Mouse (Mus musculus): ENCODE results near the gene Ankrd35. TPM values are rescaled to one million over a fixed set of nuclear protein-coding genes. Genes with fewer than 3 reads are reported as not detected.
"Not testable (repeated sequence)": the region's sequence is repeated elsewhere in the genome, so short reads cannot be mapped to it uniquely, and the experiment has no call there.

Ankrd35 gene
- polyA plus RNA-seq, 1 experiment from 2014 or later: 1.1 TPM

GRCm38 (mm10) chr3:96647365-96647764 is 22.6 kb upstream of the Ankrd35 start:
- ATAC-seq (replicated peaks; ENCODE audit: low FRiP score): no peak
- 83% methylated on average over 3 of the region's 3 CpGs for WGBS
- peaks cover 25% of the 10 kb centered on the region for H3K36me3 ChIP-seq

GRCm38 (mm10) chr3:96660901-96661300 is 9.0 kb upstream of the Ankrd35 start:
- no peaks in the 10 kb centered on the region for H3K36me3 ChIP-seq
- no peak overlapping the region for H3K4me3 ChIP-seq (replicated peaks)
- no peak overlapping the region for H3K4me2 ChIP-seq
- H3K27me3 ChIP-seq: no peaks in the 10 kb centered on the region
- H3K9ac ChIP-seq: no peak overlapping the region
- H3K9me3 ChIP-seq (replicated peaks): no peaks in the 10 kb centered on the region
- H3K4me1 ChIP-seq: peaks cover 16% of the 10 kb centered on the region
- ATAC-seq (replicated peaks; ENCODE audit: low FRiP score): no peak
- no peak overlapping the region for H3K27ac ChIP-seq
- 84% methylated on average over 2 of the region's 2 CpGs for whole genome bisulfite sequencing

More at GRCm38 (mm10) chr3:96647365-96647764, 22.6 kb upstream of the Ankrd35 start:
- Histone ChIP-seq H3K9me3 (replicated peaks) (no peaks in the 10 kb centered on the region), H3K4me2 (no peak overlapping the region), H3K4me1 (no peaks in the 10 kb centered on the region; the same call in 1 of the 2 replicates), H3K27me3 (no peaks in the 10 kb centered on the region), H3K4me3 (replicated peaks) (no peak overlapping the region), H3K9ac (no peak overlapping the region), H3K27ac (no peak overlapping the region)

DNA sequence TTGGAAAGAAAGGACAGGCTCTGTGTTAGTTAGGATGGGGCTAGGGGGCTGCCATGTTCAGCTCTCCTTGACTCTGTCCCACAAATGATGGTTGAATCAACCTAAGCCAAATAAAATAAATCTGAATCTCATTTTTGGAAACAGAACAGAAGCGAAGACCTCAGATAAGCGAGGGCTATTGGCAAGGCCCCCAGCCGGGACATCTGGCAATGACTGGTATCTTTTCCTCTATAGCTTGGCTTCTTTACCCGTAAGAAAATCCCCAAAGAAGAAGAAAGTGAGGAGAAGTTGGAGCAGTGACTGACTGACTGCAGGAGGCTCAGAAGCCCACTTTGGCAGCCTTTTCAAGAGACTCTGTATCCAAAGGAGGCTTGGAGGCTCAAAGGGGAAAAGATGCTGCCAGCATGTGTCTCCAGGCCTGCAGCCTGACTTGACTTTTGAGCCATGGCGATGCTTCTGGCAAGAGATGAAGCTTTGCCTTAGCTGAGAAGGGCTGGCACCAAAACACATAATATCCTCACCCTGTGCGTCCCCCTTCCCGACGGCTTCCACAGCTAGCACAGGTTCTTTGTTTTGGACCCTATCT is 7.1 kb upstream of the Ankrd35 start:
- H3K27ac ChIP-seq: peak overlapping the region; percentile 56
- H3K36me3 ChIP-seq: no peaks in the 10 kb centered on the region
- ATAC-seq (replicated peaks; ENCODE audit: low FRiP score): no peak
- no peaks in the 10 kb centered on the region for H3K9me3 ChIP-seq (replicated peaks)
- H3K4me1 ChIP-seq: peaks cover 16% of the 10 kb centered on the region
- H3K27me3 ChIP-seq: no peaks in the 10 kb centered on the region
- no peak overlapping the region for H3K9ac ChIP-seq
- H3K4me2 ChIP-seq: peak overlapping the region; percentile 63
- WGBS: 43% methylated on average over 8 of the region's 8 CpGs
- H3K4me3 ChIP-seq (replicated peaks): peak overlapping the region; percentile 29; the same call in 1 of the 2 replicates

DNA sequence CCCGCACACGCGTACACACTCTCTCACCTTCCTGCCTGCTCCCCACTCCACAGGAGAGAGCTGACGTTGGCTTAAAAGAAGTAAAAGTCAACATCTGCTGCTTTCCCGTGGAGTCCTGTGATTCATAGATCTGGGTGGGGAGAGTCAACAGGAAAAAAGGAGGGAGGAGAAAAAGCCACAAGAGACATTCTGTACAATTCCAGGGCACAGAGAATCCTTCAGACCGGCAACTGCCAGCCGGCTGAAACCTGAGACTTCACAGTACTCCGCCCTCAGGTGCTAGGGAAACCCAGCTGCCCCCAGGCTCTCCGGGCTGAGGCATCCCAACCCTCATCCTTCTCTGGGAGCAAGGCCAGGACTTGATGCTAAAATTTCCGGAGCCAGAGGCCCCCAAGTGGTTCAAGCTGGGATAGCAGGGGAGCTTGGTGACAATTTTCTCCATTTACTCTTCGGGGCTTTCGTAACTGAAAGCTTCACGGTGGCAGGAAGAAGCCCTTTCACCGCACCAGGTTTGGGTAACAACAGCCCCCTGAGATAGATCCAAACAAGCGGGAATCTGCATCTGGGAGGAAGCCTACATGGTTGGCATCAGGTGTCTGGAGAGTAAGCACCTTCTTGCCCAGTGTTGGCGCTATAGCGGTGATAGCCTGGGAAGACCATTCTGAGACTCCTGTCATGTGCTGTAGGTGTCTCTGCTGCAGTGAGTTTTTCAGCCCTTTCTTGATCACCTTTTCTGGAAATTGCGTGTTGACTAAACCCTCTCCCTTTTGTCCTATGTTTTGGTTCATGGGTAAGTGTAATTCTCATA is 6.3 kb upstream of the Ankrd35 start:
- Histone ChIP-seq H3K9me3 (replicated peaks) (no peaks in the 10 kb centered on the region), H3K4me2 (peak overlapping the region; percentile 63), H3K27ac (peak overlapping the region; percentile 56), H3K4me1 (peaks cover 16% of the 10 kb centered on the region), H3K27me3 (no peaks in the 10 kb centered on the region), H3K9ac (peak overlapping the region; percentile 41; the same call in 1 of the 2 replicates), H3K4me3 (replicated peaks) (peak overlapping the region; percentile 29), H3K36me3 (no peaks in the 10 kb centered on the region)
- ATAC-seq (replicated peaks; ENCODE audit: low FRiP score): peak; percentile 95
- WGBS: 6% methylated on average over 18 of the region's 18 CpGs

- 89% methylated on average over 7 of the region's 7 CpGs for WGBS
- H3K36me3 ChIP-seq; H3K9me3 ChIP-seq (replicated peaks); ATAC-seq (replicated peaks; ENCODE audit: low FRiP score); H3K4me2 ChIP-seq; H3K9ac ChIP-seq; H3K27me3 ChIP-seq; H3K4me3 ChIP-seq (replicated peaks); H3K27ac ChIP-seq: not testable (repeated sequence)
- peaks cover 30% of the 10 kb centered on the region for H3K4me1 ChIP-seq
Measured at GRCm38 (mm10) chr3:96665732-96666363, 4.1 kb upstream of the Ankrd35 start.

GRCm38 (mm10) chr3:96666916-96667315 is 3.0 kb upstream of the Ankrd35 start:
- Histone ChIP-seq H3K4me1 (peaks cover 30% of the 10 kb centered on the region), H3K4me3 (replicated peaks) (no peak overlapping the region), H3K9ac (no peak overlapping the region), H3K9me3 (replicated peaks) (no peaks in the 10 kb centered on the region), H3K27me3 (0 out of 2 replicates have a peak, but pooled peaks cover 9% of the 10 kb centered on the region), H3K36me3 (no peaks in the 10 kb centered on the region), H3K4me2 (no peak overlapping the region), H3K27ac (no peak overlapping the region)
- 85% methylated on average over 5 of the region's 5 CpGs for WGBS
- no peak for ATAC-seq (replicated peaks; ENCODE audit: low FRiP score)

GRCm38 (mm10) chr3:96667316-96667715 is 2.6 kb upstream of the Ankrd35 start:
- Histone ChIP-seq H3K4me1 (peaks cover 29% of the 10 kb centered on the region), H3K36me3 (no peaks in the 10 kb centered on the region), H3K9me3 (replicated peaks) (no peaks in the 10 kb centered on the region), H3K4me3 (replicated peaks) (no peak overlapping the region), H3K27me3 (0 out of 2 replicates have a peak, but pooled peaks cover 9% of the 10 kb centered on the region), H3K4me2 (no peak overlapping the region), H3K9ac (no peak overlapping the region), H3K27ac (no peak overlapping the region)
- no peak for ATAC-seq (replicated peaks; ENCODE audit: low FRiP score)
- WGBS: 62% methylated on average over 1 of the region's 1 CpGs

DNA sequence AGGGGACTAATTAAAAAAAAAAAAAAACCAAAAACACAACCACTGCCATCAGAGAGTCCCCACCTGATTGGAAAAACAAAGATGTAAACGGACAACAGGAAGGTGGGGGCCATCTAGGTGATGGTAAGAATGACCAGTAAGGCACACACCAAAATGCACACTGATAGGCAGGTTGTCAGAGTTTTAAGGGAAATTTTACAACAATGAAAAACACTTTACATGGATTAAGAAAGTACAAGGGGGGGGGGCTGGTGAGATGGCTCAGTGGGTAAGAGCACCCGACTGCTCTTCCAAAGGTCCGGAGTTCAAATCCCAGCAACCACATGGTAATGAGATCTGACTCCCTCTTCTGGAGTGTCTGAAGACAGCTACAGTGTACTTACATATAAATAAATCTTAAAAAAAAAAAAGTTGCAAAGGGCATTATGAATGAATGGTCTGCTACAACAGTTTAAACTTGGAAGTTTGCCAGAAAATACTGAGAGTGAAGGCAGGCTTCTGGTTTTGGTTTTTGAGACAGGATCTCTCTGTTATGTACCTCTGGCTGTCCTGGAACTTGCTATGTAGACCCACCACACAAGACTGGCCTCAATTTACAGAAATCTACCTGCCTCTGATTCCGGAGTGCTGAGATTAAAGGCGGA is 1.4 kb upstream of the Ankrd35 start:
- ATAC-seq (replicated peaks; ENCODE audit: low FRiP score): no peak
- 94% methylated on average over 5 of the region's 5 CpGs for WGBS
- Histone ChIP-seq H3K9me3 (replicated peaks) (no peaks in the 10 kb centered on the region), H3K27ac (no peak overlapping the region), H3K36me3 (no peaks in the 10 kb centered on the region), H3K4me2 (no peak overlapping the region), H3K4me1 (peaks cover 24% of the 10 kb centered on the region), H3K9ac (no peak overlapping the region), H3K27me3 (0 out of 2 replicates have a peak, but pooled peaks cover 9% of the 10 kb centered on the region), H3K4me3 (replicated peaks) (no peak overlapping the region)

DNA sequence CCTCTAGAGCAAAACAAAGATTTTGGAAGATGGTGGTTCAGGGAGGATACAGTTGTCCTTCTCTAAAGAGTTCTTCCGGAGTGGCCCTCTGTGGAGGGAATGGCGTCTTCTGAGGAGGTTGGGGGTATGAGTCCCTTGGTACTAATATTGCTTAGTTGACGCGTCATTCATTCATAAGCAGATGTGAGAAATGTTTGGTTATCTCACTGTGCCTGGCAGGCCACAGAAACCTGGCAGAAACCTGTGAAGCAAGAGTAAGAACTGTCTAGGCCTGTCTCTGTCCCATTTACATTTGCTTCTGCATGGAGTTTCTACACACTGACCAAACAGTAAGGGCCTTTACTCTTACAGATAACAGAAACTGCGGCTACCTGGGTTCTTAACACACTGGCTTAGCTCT is 1.6 kb downstream of the Ankrd35 start:
- H3K36me3 ChIP-seq: no peaks in the 10 kb centered on the region
- no peak overlapping the region for H3K4me3 ChIP-seq (replicated peaks)
- H3K9ac ChIP-seq: no peak overlapping the region
- H3K27ac ChIP-seq: no peak overlapping the region
- WGBS: 92% methylated on average over 5 of the region's 5 CpGs
- no peaks in the 10 kb centered on the region for H3K9me3 ChIP-seq (replicated peaks)
- H3K27me3 ChIP-seq: 0 out of 2 replicates have a peak, but pooled peaks cover 9% of the 10 kb centered on the region
- H3K4me2 ChIP-seq: no peak overlapping the region
- H3K4me1 ChIP-seq: peaks cover 38% of the 10 kb centered on the region
- ATAC-seq (replicated peaks; ENCODE audit: low FRiP score): no peak

GRCm38 (mm10) chr3:96673514-96673913 is 3.6 kb downstream of the Ankrd35 start:
- H3K36me3 ChIP-seq: no peaks in the 10 kb centered on the region
- 0 out of 2 replicates have a peak, but pooled peaks cover 9% of the 10 kb centered on the region for H3K27me3 ChIP-seq
- no peak overlapping the region for H3K4me2 ChIP-seq
- ATAC-seq (replicated peaks; ENCODE audit: low FRiP score): no peak
- no peak overlapping the region for H3K9ac ChIP-seq
- H3K4me3 ChIP-seq (replicated peaks): no peak overlapping the region
- 55% methylated on average over 4 of the region's 4 CpGs for WGBS
- H3K9me3 ChIP-seq (replicated peaks): no peaks in the 10 kb centered on the region
- H3K27ac ChIP-seq: no peak overlapping the region
- H3K4me1 ChIP-seq: peaks cover 38% of the 10 kb centered on the region

GRCm38 (mm10) chr3:96674442-96674841 is 4.5 kb downstream of the Ankrd35 start:
- Histone ChIP-seq H3K27ac (peak overlapping the region; percentile 80), H3K4me2 (peak overlapping the region; percentile 44), H3K4me1 (peaks cover 36% of the 10 kb centered on the region), H3K4me3 (replicated peaks) (no peak overlapping the region), H3K36me3 (no peaks in the 10 kb centered on the region), H3K9me3 (replicated peaks) (no peaks in the 10 kb centered on the region), H3K27me3 (peaks cover 12% of the 10 kb centered on the region; the same call in 1 of the 2 replicates), H3K9ac (no peak overlapping the region)
- peak; percentile 33; the same call in 1 of the 2 replicates for ATAC-seq (replicated peaks; ENCODE audit: low FRiP score)
- WGBS: 11% methylated on average over 8 of the region's 8 CpGs

Measured in kidney, embryonic 15.5 days (tissue).